Mouse (Mus musculus) liver, embryonic 13.5 days (tissue): ENCODE measurements at regions not wholly inside any gene's neighbourhood (a gene's known extent, or its start where the extent isn't known, plus 50 kb on each side); places are given as distances from the start of the nearest gene placed in this dataset.

Experiments used
- ATAC-seq: fragments of 200-750 bp; cut with Nextera tagmentation; 2 replicates; pipeline ENCODE4 v1.8.0; 2017; ENCODE audit warnings: low read depth, mild to moderate bottlenecking, moderate number of reproducible peaks, moderate library complexity
- DNase-seq: peaks from one replicate; pipeline ENCODE4 v3.0.0; 2022
- H3K27ac ChIP-seq: fragments of 300-500 bp; sonication (generic); 2 replicates; pipeline ENCODE4 v1.5.1; 2015; ENCODE audit warnings: moderate library complexity, mild to moderate bottlenecking, inconsistent platforms
- H3K27me3 ChIP-seq: fragments of 300-500 bp; sonication (generic); 2 replicates; pipeline ENCODE4 v1.6.1; 2015; ENCODE audit warnings: mild to moderate bottlenecking, inconsistent platforms
- H3K36me3 ChIP-seq: fragments of 300-500 bp; sonication (generic); 2 replicates; pipeline ENCODE4 v1.6.1; 2015; ENCODE audit warnings: mild to moderate bottlenecking, inconsistent platforms
- H3K4me1 ChIP-seq: fragments of 300-500 bp; sonication (generic); replicated peaks from 2 replicates; pipeline ENCODE4 v1.6.1; 2015; ENCODE audit warnings: inconsistent platforms
- H3K4me2 ChIP-seq: fragments of 300-500 bp; sonication (generic); 2 replicates; pipeline ENCODE4 v1.6.1; 2015; ENCODE audit warnings: inconsistent platforms, mild to moderate bottlenecking, moderate library complexity
- H3K4me3 ChIP-seq: fragments of 300-500 bp; sonication (generic); replicated peaks from 2 replicates; pipeline ENCODE4 v1.5.1; 2015; ENCODE audit warnings: mild to moderate bottlenecking, inconsistent platforms
- H3K9ac ChIP-seq: fragments of 300-500 bp; sonication (generic); 2 replicates; pipeline ENCODE4 v1.6.1; 2015; ENCODE audit warnings: mild to moderate bottlenecking, inconsistent platforms
- H3K9me3 ChIP-seq: fragments of 300-500 bp; sonication (generic); replicated peaks from 2 replicates; pipeline ENCODE4 v1.6.1; 2016; ENCODE audit warnings: inconsistent platforms
- WGBS: fragments of 180-500 bp; shearing (Covaris S2); methylation state at CpG from one replicate; pipeline ENCODE4 v1.1.7; 2015; ENCODE audit not compliant: insufficient replicate concordance; 5-methylcytosine and 5-hydroxymethylcytosine counted together

DNA sequence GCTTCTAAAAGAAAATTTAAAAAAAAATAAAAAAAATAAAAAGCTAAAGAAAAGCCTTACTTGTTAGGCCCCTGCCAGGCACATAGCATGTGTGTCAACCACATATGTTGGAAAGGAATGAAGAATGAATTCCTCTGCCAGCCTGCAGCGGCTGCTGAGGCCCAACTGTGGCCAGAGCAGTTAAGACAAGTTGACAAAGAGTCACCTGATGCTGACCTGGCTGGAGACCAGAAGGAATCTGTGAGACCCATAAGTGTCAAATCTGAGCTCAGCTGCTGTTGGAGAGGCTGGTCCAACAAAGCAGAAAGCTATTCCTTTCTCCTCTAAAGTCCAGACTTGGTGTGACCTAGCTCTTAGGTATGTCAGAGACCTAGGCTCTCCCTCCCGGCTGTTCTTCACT is 78.5 kb upstream of the Itga6 start:
- 55% methylated on average over 2 of the region's 2 CpGs for WGBS
- Histone ChIP-seq H3K4me3 (no peak overlapping the region), H3K27me3 (no peaks in the 10 kb centered on the region), H3K9me3 (no peaks in the 10 kb centered on the region), H3K27ac (no peak overlapping the region), H3K36me3 (no peaks in the 10 kb centered on the region), H3K4me2 (no peak overlapping the region), H3K9ac (no peak overlapping the region), H3K4me1 (peaks cover 44% of the 10 kb centered on the region)
- no peak for ATAC-seq
- no peak for DNase-seq

DNA sequence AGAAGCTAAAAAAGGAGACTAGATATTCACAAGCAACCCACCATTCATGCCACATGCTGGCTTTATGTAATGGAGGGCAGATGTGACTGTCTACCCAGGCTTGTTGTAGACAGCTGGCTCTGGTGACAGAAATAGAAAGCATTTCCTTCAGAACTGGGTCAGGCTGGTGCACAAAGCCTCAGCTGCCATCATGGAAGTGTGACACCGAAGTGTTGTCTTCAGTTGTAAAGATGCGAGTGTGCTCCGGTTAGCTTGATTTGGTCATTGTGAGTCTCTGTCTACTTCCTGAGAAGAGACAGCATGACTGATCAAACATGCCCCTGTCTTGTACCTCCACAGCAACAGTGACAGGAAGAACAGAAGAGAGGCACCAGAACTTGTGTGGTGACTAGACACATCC is 77.7 kb upstream of the Itga6 start:
- H3K4me3 ChIP-seq: no peak overlapping the region
- no peaks in the 10 kb centered on the region for H3K27me3 ChIP-seq
- H3K4me1 ChIP-seq: peaks cover 37% of the 10 kb centered on the region
- no peak for DNase-seq
- ATAC-seq: no peak
- H3K4me2 ChIP-seq: no peak overlapping the region
- no peak overlapping the region for H3K9ac ChIP-seq
- H3K36me3 ChIP-seq: no peaks in the 10 kb centered on the region
- H3K27ac ChIP-seq: no peak overlapping the region
- WGBS: 79% methylated on average over 3 of the region's 3 CpGs
- H3K9me3 ChIP-seq: no peaks in the 10 kb centered on the region

- ATAC-seq: no peak
- Histone ChIP-seq H3K36me3 (no peaks in the 10 kb centered on the region), H3K9ac (no peak overlapping the region), H3K27me3 (no peaks in the 10 kb centered on the region), H3K27ac (peak overlapping the region; percentile 73), H3K4me2 (no peak overlapping the region), H3K4me1 (peaks cover 17% of the 10 kb centered on the region), H3K4me3 (no peak overlapping the region), H3K9me3 (no peaks in the 10 kb centered on the region)
- no peak for DNase-seq
- 29% methylated on average over 6 of the region's 6 CpGs for WGBS
Measured at GRCm38 (mm10) chr2:71670228-71670790, 75.1 kb upstream of the Itga6 start.

- Histone ChIP-seq H3K4me3 (no peak overlapping the region), H3K27ac (peak overlapping the region; percentile 73; the same call in 1 of the 2 replicates), H3K4me2 (no peak overlapping the region), H3K9ac (no peak overlapping the region), H3K36me3 (no peaks in the 10 kb centered on the region), H3K9me3 (no peaks in the 10 kb centered on the region), H3K27me3 (no peaks in the 10 kb centered on the region), H3K4me1 (peaks cover 11% of the 10 kb centered on the region)
- ATAC-seq (no peak), DNase-seq (no peak)
- WGBS: 19% methylated on average over 4 of the region's 4 CpGs
Measured at GRCm38 (mm10) chr2:71670882-71671281, 74.5 kb upstream of the Itga6 start.

DNA sequence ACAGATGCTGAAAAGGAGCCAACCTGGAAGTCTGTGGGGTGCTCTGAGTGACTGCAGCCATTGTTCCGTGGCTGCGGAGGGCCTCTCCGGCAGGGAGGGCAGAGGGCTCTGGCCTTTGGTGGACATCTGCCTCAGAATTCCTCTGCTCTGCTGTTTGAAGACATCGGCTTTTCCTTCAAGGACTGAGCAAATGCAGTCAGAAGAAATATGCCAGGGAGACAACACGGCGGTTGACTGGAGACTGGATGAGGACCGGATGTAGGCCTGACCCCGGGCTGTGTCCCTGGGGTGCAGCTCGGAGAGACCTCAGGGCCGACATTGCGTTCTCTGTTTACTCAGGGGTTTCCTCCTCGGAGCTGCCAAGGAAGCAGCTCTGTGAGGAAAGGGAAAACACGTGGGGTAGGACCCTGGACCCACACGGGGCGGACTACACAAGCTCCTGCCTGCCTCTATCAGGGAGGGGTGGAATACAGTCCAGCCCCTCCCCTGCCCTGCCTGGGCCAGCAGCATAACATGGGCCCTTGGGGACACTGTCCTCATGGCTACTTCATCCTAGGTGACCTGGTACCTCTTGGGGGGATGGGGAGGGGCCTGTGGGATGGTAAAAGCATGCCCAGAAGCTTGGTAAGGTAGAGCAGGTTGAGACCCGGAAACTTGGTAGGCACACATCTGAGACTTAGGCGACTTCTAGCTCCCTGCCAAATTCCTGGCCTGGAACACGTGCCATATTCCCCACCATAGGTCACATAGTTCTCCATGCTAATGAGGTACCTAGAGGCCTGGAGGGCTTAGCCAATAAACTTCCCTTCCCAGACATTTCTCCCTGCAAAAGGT is 72.1 kb upstream of the Itga6 start:
- Histone ChIP-seq H3K27me3 (no peaks in the 10 kb centered on the region), H3K4me2 (no peak overlapping the region), H3K36me3 (no peaks in the 10 kb centered on the region), H3K9me3 (no peaks in the 10 kb centered on the region), H3K9ac (no peak overlapping the region), H3K4me1 (peaks cover 11% of the 10 kb centered on the region), H3K4me3 (no peak overlapping the region), H3K27ac (no peak overlapping the region)
- WGBS: 67% methylated on average over 18 of the region's 18 CpGs
- ATAC-seq (no peak), DNase-seq (no peak)

DNA sequence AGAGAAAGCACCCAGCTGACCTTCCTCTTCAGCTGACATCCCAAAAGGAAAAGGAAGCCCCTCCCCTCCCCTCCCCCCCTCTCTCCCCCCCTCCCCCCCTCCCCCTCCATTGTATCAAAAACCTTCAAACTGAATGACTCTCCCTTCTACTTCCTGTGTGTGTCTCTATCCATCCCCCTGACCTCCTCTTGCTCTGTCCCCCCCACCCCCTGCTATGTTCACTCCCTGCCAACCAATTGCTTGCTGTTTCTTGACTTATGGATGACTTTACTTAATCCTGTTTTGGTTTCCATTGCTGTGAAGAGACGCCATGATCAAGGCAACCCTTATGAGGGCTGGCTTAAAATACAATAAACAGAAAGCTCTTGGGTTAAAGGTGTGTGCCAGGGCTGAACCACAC is 64.7 kb upstream of the Itga6 start:
- H3K36me3 ChIP-seq: no peaks in the 10 kb centered on the region
- no peak overlapping the region for H3K9ac ChIP-seq
- H3K4me1 ChIP-seq: no peaks in the 10 kb centered on the region
- H3K27ac ChIP-seq: no peak overlapping the region
- H3K4me3 ChIP-seq: no peak overlapping the region
- H3K9me3 ChIP-seq: no peaks in the 10 kb centered on the region
- H3K4me2 ChIP-seq: no peak overlapping the region
- DNase-seq (no peak), ATAC-seq (no peak)
- 33% methylated on average over 1 of the region's 1 CpGs for WGBS
- H3K27me3 ChIP-seq: no peaks in the 10 kb centered on the region

GRCm38 (mm10) chr2:71681148-71681547 is 64.3 kb upstream of the Itga6 start:
- ATAC-seq (no peak), DNase-seq (no peak)
- no peaks in the 10 kb centered on the region for H3K9me3 ChIP-seq
- no peaks in the 10 kb centered on the region for H3K27me3 ChIP-seq
- H3K9ac ChIP-seq: no peak overlapping the region
- H3K4me1 ChIP-seq: no peaks in the 10 kb centered on the region
- no peak overlapping the region for H3K4me2 ChIP-seq
- no peak overlapping the region for H3K27ac ChIP-seq
- H3K36me3 ChIP-seq: no peaks in the 10 kb centered on the region
- WGBS: 66% methylated on average over 4 of the region's 4 CpGs
- H3K4me3 ChIP-seq: no peak overlapping the region

DNA sequence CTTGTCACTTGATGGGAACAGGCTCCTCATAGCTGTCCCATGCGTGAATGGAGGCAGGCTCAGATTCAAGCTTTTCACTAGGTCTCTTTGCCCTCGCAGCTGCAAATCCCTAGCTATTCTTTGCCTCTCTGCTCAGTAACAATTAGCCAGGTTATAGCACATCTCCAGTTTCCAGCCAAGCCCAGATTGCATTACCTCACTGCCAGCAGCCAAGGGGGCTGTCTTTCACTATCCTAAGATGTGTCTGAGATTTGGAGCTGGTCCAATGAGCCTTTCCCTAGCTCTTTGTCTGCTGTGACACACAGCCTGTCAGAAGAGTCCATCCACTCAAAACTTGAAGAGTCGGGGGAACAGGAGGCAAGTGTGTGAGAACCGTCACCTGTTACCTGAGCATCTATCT is 62.0 kb upstream of the Itga6 start:
- DNase-seq: no peak
- Histone ChIP-seq H3K27me3 (no peaks in the 10 kb centered on the region), H3K36me3 (no peaks in the 10 kb centered on the region), H3K9ac (no peak overlapping the region), H3K4me1 (no peaks in the 10 kb centered on the region), H3K4me2 (no peak overlapping the region), H3K9me3 (no peaks in the 10 kb centered on the region), H3K4me3 (no peak overlapping the region), H3K27ac (no peak overlapping the region)
- ATAC-seq: no peak
- 72% methylated on average over 4 of the region's 4 CpGs for WGBS

DNA sequence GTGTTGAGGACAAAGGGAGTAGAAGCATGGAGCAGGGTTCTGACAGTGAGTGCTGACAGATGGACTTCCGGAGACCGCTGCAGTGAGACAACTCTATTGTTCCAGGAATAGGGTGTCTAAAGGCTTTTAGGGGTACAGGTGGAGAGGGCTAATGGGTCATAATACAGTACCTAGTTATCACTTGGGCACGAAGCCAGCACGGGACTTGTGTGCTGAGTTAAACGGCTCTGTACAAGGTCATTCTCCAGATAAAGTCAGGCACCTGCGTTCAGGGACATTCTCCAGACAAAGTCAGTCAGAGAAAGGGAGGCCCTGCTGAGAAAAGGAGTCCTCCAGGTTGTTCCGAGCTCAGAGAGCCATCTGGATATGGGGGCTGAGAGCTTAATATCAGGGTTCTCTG is 60.2 kb upstream of the Itga6 start:
- Histone ChIP-seq H3K9me3 (no peaks in the 10 kb centered on the region), H3K4me2 (no peak overlapping the region), H3K4me3 (no peak overlapping the region), H3K27me3 (no peaks in the 10 kb centered on the region), H3K27ac (no peak overlapping the region), H3K36me3 (no peaks in the 10 kb centered on the region), H3K4me1 (no peaks in the 10 kb centered on the region), H3K9ac (no peak overlapping the region)
- ATAC-seq: no peak
- 63% methylated on average over 7 of the region's 7 CpGs for WGBS
- DNase-seq: no peak

DNA sequence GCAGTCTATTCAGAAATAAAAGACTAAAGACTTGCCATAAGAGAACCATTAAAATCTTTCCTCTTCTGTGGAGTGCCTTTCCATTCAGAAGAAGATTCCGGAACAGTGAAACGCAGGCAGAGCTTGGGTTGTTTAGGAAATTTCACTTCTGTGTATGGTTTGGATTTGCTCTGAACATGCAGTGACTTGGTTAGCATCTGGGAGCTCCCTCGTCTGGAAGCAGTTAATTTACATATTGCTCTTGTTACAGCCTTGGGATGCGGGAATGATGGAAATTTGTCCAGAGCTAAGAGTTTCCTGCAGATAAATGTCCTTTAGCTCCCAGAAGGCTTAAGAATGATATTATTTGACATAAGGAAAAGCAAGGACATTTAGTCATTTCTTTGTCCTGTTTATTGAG is 56.4 kb upstream of the Itga6 start:
- DNase-seq (no peak), ATAC-seq (no peak)
- Histone ChIP-seq H3K4me1 (peaks cover 9% of the 10 kb centered on the region; the same call in 1 of the 2 replicates), H3K9me3 (no peaks in the 10 kb centered on the region), H3K4me3 (no peak overlapping the region), H3K27me3 (no peaks in the 10 kb centered on the region), H3K27ac (no peak overlapping the region), H3K36me3 (no peaks in the 10 kb centered on the region), H3K4me2 (no peak overlapping the region), H3K9ac (no peak overlapping the region)
- WGBS: 71% methylated on average over 4 of the region's 4 CpGs

DNA sequence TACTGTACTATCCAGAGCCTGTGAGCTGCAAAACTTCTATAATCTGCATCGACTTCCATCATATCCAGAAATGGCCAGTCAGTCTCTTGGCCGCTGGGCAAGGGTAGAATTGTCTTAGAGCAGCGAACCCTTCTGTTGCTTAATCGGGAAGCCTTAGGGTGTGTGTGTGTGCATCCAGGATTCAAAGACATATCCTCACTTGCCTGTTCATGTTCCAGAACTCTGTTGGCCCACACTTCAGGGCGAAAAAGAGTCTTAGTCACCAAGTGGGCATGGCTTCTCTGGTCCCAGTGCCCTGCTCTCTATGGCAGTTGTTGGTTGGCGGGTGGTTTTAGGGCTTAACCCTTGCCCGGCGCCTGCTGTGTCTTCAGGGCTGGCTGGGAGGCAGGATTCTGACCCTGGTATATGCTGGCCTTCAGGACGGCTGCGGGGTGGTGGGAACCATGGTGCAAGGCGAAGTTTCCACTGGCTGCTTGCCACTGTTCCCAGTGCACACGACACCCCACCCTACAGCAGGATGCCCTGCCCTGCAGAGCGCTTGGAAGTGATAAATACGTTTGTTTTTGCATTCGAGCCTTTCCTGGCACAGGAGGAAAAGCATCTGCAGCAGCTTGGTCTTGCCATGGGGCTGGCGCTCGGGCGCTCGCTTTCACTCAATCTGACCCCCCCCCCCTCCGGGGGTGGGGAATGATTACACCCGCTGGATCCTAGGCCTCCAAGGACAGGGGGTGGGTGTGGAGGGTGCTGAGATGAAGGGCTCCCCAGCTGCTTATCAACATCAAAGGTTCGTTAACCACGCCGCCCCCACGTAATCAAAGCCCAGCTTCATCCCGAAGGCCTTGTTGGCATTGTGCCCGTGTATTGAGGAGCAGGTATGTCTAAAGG is 54.9 kb upstream of the Itga6 start:
- no peaks in the 10 kb centered on the region for H3K27me3 ChIP-seq
- no peaks in the 10 kb centered on the region for H3K9me3 ChIP-seq
- peaks cover 9% of the 10 kb centered on the region; the same call in 1 of the 2 replicates for H3K4me1 ChIP-seq
- 48% methylated on average over 27 of the region's 27 CpGs for WGBS
- no peak overlapping the region for H3K9ac ChIP-seq
- no peaks in the 10 kb centered on the region for H3K36me3 ChIP-seq
- no peak for DNase-seq
- H3K27ac ChIP-seq: no peak overlapping the region
- ATAC-seq: no peak
- H3K4me3 ChIP-seq: no peak overlapping the region
- H3K4me2 ChIP-seq: no peak overlapping the region
